Mouse (Mus musculus) CD8-positive naive resting alpha-beta T cell, adult 57 days (primary cell): ENCODE data around the gene Dstyk. TPM values are rescaled to one million over a fixed set of nuclear protein-coding genes. Genes with fewer than 3 reads are reported as not detected.

Source experiments
- total RNA-seq: library from RNA; stranded (reverse); gene quantifications from one replicate; pipeline ENCODE4 v1.2.4, GENCODE M21; 2023

The Dstyk gene
- total RNA-seq: 21.5 TPM

DNA sequence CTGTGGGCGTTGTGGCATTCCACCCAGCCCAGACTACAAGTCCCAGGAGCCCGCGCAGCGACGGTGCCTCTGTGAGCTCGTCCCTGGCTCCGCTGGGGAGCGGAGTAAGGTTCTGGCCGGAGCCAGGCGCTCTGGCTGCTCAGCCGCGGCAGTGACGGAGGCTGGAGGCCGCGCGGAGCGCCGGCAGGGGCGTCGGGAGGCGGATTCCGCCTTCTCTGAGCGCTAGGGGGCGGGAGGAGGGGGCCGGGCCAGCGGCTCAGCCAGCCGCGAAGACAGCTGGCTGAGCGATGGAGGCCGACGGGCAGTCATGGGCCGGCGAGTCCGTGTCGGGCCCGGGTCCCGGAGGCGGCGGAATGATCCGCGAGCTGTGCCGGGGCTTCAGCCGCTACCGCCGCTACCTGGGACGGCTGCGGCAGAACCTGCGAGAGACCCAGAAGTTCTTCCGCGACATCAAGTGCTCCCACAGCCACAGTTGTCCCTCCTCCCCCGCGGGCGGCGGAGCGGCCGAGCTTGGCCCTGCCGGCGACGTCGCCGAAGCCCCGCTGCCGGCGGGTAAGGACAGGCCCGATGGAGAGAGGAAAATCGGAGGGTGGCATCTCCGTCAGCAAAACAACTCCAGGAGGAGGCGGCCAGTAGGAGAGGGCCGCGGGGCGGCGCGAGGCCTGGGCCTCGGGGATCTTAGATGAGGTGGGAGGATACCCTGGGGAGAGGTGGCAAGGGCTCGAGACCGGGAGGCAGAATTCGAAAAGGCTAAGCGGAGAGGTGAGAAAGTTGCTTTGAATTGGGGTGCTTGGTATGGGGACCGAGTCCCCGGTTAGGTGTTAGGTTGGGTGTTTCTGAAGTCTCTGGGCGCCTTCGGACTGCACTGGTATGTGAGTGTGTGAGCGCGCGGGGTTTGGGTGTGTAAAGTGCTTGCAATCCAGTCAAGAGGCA, at the start of gene Dstyk:
Gene Dstyk (plus strand): TSS at position 237 of the 933 bp plus-strand sequence.

DNA sequence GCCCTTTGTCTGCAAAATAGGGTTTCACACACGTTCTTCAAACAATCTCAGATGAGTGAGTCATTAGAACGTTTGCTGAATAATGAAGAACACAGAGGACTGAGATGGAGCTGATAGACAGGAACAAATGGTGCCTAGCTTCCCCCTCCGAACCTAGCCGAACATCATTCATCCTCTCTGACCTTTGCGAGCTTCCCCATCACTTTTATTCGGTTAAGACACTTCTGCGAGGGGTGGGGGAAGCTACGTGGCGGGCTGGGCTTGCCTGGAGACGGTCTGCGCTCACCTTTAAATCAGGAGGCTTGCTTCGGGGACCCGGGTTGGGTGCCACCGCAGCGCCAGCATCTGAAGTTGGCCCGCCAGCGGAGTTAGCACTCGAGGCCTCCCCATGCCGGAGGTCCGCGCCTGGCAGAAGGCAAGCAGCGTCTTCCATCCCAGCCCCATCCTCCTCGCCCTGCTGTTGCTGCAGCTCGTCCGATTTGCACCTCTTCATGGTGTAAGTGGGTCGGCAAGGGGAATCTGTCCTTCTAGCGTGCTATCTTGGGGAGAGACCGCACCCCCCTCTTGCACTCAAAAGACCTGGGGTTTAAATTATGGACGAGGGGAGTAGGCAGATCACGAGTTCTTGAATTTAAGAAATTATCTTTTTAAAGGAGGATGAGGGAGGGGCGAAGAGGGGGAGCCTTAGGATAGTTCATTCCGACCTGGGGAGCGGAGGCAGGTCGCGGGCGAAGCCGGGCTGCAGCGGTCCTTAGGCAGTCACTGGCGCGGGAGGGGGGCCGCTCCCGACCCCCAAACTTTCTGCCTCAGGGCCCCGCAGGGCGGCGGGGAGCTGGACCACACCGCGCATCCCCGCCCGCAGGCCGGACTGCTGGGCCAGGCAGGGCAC, 26.4 kb upstream of the Dstyk start, which contains the start of gene Tmcc2:
Gene Tmcc2 (minus strand): TSS at position 591 of the 889 bp plus-strand sequence.

DNA sequence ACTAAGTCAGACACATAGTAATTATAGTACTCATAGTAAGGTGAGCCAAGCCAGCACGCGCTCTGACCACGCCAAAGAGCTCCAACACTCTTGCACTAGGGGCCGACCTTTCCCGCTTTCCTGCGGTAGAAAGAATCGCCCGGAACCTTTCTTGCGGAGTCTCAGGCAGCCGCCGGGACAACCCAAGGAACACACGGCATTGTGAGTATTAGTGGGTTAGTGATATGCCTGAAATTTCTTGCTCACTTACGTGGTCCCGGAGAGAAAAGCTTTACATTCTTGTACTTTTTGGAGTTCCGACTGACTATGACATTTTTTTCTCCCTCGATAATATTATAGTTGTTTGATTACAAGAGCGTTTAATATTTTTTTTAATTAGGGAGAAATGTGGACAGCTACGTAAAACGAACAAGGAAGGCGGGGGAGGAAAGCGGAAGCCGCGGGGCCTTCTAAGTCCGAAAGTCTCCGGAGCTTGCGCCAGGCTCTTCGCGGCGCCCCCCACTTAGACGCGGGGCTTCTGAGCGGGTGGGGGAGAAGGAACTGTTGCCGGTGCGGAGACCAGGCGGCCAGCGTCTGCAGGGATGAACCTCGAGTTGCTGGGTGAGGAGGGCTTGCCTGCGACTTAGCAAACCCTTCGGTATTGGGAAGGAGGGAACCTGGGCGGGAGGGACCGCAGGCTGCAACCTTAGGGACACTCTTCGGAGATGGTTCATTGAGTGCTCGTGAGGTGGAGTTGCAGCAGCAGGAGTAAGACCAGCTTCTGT, 59.8 kb downstream of the Dstyk start, which contains the start of gene Rbbp5:
Gene Rbbp5 (plus strand): TSS at position 438 of the 764 bp plus-strand sequence.

DNA sequence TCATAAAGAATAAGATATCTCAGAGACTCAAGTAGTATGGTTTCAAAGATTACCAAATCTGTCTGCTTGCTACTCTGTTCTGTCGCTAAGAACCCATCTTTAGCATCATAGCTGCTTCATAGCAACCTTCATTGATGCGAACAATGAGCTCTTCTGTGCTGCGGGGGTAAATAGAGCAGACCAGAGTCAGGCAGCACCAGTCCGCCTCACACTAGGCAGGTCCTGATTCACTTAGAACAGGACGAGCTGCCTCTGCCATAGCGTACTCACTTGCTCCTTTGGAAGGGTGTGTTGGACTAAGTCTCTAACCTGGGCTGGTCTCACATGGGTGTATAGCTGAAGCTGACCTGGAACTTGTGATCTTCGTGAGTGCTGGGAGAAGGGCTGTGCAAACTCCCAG, 88.7 kb downstream of the Dstyk start, which contains the start of gene Tmem81:
Gene Tmem81 (plus strand): TSS at position 173 of the 400 bp plus-strand sequence.

Other genes starting within 250 kb of the Dstyk start
- gene Lemd1, start 226.1 kb upstream of the Dstyk start, total RNA-seq: not detected
- not detected for gene AC124108.1, start 226.1 kb upstream of the Dstyk start, total RNA-seq
- gene Gm10188, start 187.8 kb upstream of the Dstyk start, total RNA-seq: not detected
- not detected for gene Klhdc8a, start 118.9 kb upstream of the Dstyk start, total RNA-seq
- 13.2 TPM for gene Nuak2, start 101.4 kb upstream of the Dstyk start, total RNA-seq
- gene Tmcc2, start 26.3 kb upstream of the Dstyk start, total RNA-seq: 0.83 TPM
- gene Rbbp5, start 59.8 kb downstream of the Dstyk start, total RNA-seq: 52.2 TPM
- 13.5 TPM for gene Tmem81, start 88.7 kb downstream of the Dstyk start, total RNA-seq
- 0.92 TPM for gene Cntn2, start 125.7 kb downstream of the Dstyk start, total RNA-seq